Mouse (Mus musculus): ENCODE data around the gene Spata31d1d.
"Not testable (repeated sequence)": the region's sequence is repeated elsewhere in the genome, so short reads cannot be mapped to it uniquely, and the experiment has no call there.

Spata31d1d gene

DNA sequence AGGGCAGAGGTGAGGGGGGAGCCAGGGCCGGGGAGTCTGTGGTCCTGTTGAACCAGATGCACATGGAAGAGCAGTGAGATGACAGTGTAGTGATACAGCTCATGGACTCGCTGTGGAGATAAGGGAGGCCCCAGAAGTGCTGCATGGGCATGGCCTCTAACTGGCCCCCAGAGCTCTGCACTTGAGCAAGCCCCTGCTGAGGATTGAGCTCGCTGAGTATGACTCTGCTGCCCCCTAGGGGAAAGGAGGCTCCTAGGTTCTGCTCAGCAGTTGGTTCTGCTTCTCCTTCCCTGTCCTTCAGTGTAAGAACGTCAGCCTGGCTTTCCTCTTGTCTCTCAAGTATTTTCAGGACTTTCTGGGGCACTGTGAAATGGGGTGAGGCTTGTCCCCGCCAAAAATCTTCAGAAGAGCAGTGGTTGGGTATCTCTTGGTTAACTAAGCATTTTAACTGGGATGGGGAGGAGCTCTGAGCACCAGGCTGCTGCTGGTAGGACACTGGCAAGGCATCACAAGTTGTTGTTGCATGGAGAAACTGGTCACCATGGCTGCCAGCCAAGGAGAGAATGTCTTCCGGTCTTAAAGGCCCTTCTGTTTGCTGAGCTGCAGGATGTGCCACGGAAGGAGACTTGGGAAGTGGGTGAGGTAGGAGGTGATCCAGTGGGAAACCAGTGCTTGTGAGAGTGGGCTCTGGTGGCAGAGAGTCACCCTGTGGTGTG, 3.0 kb downstream of the Spata31d1d start:
- peak; percentile 75 for DNase-seq

DNA sequence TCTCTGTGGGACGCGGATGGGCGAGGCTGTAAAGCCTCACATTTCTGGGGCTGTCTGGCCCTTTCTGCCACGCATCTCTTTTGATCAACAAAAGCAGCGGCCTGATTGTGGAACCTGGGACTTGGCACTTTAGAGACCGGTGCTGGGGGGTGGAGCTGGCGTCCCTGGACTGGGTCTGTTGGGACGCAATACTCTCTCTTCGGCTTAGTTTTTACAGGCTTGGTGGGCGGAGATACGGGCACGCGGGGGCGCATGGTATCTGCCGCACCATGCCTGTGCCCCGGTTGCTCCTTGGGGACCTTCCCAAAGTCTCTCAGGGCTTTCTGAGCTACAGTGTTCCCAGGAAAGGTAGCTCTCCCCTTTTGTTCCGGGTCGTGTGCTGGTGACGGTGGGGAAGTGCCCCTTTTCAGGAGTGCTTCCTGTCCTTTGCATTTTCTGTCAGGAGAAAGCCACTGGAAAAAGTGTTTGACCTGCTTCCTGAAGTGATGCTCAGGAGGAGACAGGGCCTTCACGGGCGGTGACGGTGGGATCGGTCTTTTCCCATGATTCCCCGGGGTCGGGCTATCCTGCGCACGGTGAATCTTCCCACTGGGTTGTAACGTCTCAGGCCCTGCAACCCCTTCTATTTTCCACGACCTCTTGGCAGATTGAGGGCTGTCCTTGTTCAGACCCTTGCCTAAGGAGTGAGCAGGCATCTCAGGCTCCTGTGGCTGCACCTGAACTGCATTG, 5.2 kb downstream of the Spata31d1d start:
- no peak for DNase-seq

DNA sequence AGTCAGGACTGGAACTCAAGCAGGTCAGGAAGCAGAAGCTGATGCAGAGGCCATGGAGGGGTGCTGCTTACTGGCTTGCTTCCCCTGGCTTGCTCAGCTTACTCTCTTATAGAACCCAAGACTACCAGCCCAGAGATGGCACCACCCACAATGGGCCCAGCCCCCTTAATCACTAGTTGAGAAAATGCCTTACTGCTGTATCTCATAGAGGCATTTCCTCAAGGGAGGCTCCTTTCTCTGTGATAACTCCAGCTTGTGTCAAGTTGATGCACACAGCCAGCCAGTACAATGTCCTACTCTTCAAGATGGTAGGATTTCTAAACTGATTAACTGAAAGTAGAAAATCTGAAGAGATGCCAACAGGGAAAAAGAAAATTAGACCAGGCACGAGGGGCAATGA, 9.5 kb downstream of the Spata31d1d start:
- DNase-seq, result not testable (repeated sequence)

DNA sequence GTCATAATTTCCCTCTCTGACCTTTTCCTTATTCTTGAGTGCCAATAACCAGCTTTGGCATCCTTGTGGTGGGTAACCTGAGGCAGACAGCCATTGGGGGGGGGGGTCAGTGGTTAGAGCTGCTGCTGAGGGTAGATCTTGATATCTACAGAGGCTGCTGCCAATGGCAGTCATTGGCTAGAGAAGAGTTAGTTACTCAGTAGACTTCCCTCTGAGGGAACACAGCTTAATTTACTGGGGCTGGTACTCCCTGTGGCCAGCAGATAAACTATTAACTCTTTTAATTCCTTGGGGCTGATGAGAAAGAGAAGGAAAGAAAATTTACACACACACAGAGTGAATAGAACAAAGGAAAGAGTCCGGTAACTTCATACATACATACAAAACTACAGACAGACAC, 12.1 kb downstream of the Spata31d1d start:
- no peak for DNase-seq

DNA sequence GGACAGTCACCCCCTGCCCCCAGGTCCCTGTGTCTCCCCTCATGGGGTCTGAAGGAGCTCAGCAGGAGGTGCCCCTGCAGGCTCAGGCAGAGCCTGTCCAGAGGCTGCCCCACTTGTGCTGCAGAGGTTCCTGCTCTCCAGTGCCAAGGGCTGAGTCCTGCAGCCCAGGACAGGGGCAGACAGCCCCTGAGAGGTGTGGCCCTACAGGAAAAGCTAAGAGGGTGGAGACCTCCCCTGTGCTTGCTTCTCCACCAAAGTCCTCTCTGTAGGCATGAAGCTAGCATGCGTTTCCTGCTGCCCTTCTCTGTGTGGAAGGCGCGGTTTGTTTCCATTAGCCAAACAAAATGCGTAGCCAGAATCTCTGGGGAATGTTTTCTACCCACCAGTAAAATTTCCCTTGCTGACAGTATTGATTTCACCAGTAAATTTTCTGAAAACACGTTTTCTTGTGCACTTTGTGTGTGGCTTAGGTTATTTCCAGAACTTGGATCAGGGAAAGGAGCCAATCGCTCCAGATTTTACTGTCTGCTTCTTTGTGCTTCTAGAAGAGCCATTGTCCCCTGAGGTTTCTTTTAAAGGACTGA, 12.6 kb downstream of the Spata31d1d start:
- DNase-seq, result not testable (repeated sequence)

DNA sequence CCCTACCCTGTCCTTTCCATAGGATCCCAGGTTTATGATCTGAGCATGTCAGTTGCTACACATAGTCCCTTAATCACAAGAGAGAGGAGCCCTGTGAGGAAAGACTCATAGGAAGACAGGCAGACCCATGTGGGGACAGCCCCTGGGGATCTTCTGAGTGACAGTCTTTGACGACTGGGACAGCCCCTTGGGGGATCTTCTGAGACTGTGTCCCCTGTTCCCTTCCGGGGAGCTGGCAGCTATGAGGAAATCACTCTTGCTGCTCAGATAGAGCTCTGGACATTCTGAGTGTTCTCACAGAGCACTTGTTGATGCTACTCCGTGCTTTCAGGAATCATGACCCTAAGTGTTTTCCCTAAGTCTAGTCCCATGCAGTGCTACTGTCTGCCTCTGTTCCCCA, 17.8 kb downstream of the Spata31d1d start:
- no peak for DNase-seq

DNA sequence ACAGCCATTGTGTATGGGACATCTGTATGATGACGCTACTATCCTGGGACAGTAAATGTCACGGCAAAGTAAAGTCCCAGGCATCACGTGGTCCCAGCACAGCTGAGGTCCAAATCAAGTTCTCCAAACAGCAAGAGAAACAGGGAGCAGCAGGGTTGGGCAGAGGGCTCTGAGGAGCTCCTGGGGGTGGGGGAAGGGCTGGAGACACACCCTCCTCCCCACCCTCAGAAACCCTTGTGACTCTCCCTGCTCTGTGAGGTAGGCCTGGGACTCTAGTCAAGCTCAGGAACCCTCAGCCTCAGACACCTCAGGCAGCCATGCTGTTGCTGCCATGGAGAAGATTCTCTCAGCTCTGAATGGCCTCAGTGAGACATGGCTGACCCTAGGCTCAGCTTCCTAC, 19.6 kb downstream of the Spata31d1d start, which contains the start of gene Spata31d1b:
Spata31d1b (plus strand) TSS at position 301 of the 400 bp plus-strand sequence.
- not testable (repeated sequence) for DNase-seq

DNA sequence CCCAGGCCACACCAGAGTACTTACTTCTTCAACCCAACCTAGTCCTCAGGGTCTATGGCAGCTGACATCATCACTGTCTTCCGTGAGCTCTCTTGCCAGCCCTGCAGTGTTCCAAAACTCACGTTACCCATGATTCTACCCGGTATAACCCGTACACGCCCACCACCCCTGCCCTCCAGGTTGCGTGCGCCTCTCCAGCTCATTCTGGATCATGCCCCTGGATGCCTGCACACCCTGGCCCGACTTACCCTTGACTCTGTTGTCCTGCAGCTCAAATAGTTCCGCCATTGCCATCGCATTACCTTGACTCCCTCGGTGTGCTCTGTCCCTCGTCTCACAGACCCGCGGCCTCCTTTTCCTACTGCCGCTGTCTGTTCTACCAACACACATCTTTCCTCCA, 21.3 kb downstream of the Spata31d1d start, which contains the start of gene Spata31d1a:
Spata31d1a (minus strand) TSS at position 101 of the 400 bp plus-strand sequence.
- DNase-seq, result no peak

DNA sequence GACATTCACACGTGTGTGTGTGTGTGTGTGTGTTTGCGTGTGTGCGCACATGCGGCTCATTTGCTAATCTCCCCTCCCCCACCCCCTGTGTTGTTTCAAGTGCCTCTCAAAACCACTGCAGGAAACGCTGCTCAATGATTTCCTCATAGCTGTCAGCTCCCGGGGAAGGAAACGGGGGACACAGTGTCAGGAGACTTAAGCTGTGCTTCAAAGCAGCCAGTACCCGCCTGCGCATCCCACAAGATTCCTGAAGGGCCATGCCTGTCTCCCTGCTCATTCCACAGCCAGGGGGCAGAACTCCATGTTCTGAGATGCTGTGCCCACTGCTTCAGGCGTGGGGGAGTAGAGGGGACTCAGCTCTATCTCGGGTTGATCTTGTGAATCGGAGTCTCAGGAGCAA, 27.0 kb downstream of the Spata31d1d start:
- DNase-seq, result no peak

DNA sequence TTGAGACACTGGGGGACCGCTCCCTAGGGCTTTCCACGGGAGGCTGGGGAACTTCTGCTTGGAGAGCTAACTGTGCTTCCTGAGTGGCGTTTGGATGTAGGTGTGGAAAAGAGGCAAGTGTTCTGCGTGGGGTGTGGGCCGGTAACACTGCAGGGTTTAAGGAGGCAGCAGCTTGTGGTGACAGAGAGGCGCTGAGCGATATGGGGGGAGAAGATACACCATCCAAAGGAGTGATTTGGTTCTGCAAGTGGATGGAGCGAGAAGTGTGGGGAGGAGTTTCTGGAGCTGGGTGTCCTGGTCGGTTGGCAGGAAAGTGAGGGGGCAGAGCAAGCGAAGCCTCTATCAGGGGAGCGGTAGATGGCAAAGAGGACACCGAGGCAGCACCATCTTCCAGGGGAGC, 28.0 kb downstream of the Spata31d1d start:
- DNase-seq, result no peak

DNA sequence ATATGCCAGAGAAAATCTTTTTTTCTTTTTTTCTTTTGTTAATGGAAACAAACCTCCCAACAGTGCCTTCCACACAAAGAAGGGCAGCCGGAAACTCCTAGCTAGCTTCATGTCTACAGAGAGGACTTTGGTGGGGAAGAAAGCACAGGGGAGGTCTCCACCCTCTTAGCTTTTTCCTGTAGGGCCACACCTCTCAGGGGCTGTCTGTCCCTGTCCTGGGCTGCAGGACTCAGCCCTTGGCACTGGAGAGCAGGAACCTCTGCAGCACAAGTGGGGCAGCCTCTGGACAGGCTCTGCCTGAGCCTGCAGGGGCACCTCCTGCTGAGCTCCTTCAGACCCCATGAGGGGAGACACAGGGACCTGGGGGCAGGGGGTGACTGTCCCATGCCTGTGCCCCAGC, 31.4 kb downstream of the Spata31d1d start:
- not testable (repeated sequence) for DNase-seq

DNA sequence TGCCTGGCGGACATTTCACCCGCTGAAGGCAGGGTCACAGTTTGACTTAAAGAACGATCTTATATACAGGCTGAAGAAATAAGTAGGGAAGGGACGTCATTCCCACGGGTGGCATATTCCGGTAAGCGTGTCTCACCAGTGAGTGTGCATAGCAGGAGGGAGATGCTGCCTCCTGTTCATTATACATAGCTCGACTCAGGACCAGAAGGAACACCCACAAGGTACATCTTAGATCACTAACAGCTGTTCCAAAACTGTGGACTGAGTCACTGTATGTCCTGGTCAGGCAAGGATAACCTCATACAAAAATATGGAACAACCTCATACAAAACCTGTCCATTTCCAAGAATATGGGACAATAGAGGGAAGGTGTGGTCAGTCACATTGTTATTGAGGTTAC, 32.4 kb downstream of the Spata31d1d start:
- DNase-seq, result no peak

DNA sequence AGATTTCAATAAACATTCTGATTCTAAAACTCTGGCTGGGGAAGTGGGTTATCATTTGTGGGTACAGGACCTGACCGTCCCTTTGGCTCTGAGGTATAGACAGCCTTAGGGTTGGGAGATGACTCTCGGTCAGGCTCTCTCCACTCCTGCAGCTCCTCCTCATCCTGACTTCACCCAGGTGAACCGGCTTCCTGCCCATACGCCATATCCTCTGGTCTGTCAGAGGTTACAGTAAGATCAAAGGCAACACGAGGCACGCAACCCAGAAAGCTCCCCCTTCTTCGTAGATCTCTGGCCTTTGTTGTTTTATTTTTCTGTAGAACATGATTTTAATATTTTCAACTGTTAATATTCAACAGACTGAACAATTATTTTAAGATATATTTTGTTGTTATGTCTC, 35.8 kb downstream of the Spata31d1d start:
- no peak for DNase-seq

DNA sequence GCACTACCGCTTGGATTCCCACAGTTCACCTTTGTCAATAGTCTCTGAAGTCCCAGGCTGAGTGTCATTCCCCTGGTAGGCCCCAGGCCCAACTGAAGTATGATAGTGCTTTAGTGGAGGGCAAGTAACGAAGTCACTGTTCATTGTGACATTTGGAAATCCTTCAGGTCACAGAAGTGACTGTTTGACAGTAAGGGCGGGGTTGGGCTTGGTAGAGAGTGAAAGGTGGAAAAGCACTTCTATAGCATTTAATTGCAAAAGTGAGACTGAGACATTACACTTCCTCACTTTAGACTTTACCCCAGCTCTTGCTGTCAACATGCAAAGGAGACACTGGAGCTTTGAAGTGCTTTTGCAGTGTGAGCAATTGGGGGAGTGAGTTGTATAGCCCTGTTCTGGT, 37.5 kb downstream of the Spata31d1d start, which contains the start of gene 4921517D22Rik:
4921517D22Rik (minus strand) TSS at position 101 of the 400 bp plus-strand sequence.
- DNase-seq, result no peak

DNA sequence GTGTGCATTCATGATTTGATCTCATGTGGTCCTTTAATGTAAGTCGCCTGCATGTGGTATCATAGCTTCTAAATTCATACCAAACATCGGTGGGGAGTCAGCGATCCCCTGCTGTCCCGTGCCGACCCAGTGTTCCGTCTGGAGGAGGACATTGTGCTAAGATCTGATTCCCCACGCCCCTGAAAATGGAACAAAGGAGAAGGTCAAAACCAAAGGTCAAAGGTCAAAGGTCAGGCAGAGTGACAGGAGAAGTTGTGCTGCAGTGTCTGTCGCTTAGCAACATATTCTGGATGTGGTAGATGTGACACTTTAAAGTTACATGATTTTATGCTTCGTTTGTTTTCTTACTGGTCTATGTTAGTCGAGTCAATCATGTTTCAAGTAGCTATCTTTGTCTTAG, 40.1 kb downstream of the Spata31d1d start:
- no peak for DNase-seq

DNA sequence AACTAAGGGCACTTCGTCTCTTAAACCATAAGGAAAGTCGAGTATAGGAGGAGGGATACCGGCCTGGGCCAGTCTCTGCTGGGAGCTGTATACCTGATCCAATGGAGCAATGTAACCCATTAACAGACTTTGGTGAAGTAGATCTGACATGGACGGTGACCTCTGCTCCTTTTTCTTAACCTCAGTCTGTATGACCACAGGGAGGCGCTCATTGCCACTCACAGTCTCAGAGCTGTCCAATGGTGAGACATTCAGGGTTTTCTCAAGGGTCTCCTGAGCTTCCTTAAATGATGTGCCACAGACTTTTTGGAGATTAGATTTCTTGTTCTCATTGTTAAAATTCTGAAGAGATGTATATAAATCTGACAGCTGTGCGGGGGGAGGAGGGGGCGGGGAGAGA, 41.0 kb downstream of the Spata31d1d start:
- DNase-seq, result no peak

DNA sequence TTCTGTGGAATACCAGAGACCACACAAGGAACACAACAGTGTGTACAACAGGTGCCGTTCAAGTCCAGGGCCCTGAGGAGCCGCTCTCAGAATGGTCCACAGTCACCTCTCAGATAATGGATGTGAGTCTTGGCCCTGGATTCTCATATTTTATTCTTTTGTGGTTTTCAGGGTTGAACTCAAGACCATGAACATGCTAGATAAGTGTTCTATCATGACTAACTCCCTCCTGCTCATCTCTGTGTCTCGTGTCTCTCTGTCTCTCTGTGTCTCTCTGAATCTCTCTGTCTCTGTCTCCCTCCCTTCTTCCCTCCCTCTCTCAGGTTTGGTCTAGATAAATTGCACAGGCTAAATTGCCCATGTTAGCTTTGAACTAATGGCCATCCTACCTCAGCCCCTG, 41.7 kb downstream of the Spata31d1d start:
- DNase-seq, result no peak

DNA sequence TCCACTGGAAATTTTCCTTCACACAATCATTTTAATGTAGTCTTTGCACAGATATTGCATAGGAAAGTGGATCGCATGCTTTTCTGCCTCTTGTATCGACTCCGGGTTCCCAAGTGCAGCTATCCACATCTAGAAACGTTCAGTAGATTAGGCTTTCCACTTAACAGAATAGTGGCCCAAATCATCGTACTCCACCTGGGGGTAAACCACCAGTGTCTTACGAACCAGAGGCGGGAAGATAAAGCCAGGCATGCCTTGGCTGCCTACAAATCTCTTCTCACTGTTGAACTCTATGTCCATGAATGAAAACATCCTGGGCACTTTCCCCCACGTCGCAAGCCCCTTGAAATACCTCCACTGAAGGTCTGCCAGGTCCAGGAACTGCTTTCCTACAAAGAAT, 42.2 kb downstream of the Spata31d1d start:
- DNase-seq, result no peak

DNA sequence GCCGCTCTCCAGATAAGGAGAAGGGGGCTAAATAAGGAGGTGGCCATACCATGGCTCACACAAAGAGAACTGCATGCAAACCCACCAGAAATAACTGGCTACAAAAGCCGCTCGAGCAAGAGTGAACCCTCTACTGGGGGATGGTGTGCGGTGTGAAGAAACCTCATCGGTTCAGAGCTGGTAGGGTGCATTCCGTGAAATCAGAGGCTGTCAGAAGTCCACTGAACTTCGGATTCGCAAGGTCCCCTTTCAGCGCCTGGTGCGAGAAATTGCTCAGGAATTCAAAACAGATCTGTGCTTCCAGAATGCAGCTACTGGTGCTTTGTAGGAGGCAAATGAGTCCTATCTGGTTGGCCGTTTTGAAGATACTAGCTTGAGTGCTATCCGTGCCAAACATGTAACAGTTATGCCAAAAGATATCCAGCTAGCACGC, 43.2 kb downstream of the Spata31d1d start:
- no peak for DNase-seq

DNA sequence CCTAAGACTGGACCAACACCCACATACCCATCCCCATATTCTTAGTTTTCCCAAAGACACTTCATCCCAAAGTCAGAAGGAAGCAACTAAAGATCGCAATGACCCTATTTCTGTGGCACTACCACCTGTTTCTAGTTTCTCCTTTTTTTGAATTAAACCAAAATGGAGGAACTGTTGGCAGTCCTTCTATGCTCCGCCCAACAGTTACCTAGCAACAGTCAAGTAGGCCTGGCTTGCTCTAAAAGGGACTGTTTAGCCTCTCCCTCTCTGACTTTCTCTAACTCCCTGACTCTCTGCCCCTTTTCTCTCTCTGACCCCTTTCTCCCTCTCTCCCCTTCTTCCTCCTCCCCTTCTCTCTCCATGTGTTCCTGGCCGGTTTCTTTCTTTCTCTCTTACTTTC, 46.3 kb downstream of the Spata31d1d start:
- DNase-seq, result no peak

DNA sequence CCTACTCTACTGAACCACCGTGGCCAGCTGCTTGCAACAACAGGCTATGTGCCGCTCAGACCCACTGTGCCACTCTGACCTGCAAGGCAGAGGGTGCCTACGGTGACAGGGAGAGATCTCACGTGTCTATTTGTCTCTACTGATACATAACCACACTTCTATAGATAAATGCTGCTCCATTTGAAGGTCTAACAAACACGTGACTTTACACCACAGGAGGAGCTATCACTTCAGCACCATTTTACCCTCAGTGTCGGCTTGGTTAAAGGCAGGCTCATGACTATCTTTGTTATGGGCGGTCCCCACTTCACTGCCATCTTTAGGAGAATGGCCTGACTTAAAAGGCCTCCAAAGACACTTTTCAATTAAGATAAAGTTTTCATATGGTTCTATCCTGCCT, 48.9 kb downstream of the Spata31d1d start:
- no peak for DNase-seq

DNA sequence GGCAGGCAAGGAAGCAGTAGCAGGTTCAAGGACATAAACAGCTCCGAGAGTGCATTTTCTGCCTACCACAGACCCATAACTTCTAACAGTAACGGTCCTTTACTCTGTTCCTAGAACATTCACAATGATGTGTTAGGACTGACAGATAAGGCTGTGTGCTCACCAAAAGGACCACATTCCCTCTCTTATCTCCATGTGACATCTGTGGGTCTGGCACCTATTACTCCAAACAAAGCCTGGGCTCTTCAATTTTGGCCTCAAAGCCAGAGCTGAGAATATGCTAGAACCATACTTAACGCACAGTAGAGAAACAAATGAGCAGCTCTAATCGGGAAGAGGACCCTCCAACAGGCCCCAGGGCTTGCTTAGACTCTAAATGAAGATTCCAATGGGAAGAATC, 51.6 kb downstream of the Spata31d1d start:
- DNase-seq, result no peak

DNA sequence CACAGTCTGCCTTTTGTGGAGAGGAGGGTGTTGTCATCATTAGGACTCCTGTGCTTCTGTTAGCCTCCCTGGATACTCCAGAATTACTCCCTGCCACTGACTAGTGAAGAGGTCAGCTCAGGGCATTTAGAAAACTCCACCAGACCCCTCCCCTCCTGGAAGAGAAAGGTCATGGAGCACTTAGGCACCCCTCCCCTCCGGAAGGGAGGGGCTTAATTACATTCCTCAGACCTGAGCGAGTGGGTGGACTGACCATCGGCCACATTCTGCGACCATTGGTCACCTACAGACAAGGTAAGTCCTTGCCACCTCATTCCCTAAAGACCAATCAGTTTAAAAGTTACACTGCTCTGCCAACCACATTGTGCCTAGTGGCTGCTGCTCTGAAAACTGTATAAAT, 52.2 kb downstream of the Spata31d1d start:
- no peak for DNase-seq

All from cerebellum, adult 11 months (tissue).